Mouse (Mus musculus): ENCODE results near the gene Epb41l2. TPM values are rescaled to one million over a fixed set of nuclear protein-coding genes. Genes with fewer than 3 reads are reported as not detected.

Epb41l2 gene
- polyA plus RNA-seq, 2 experiments = 6.8 to 11.7 TPM

GRCm38 (mm10) chr10:25386868-25387267 is 27.3 kb downstream of the Epb41l2 start:
- TF ChIP-seq EP300 (IDR thresholded peaks at IDR 0.05; ENCODE audit: low read depth) = no peak
- no peak for TF ChIP-seq CTCF (IDR thresholded peaks at IDR 0.05; ENCODE audit: low read depth)
- no peak overlapping the region for H3K9ac ChIP-seq (replicated peaks)
- H3K9me3 ChIP-seq (ENCODE audit: control insufficient read depth, low read length) = no peaks in the 10 kb centered on the region
- H3K27me3 ChIP-seq (ENCODE audit: control insufficient read depth, insufficient read depth, low read length) = no peaks in the 10 kb centered on the region
- no peaks in the 10 kb centered on the region for H3K36me3 ChIP-seq (replicated peaks; ENCODE audit: control insufficient read depth, insufficient read depth, low read depth)
- no peak overlapping the region for H3K27ac ChIP-seq
- H3K4me3 ChIP-seq (ENCODE audit: insufficient read depth in 1 of 2, low read depth in 2 of 2, low read length in 2 of 2) = no peak overlapping the region
- 74% methylated on average over 4 of the region's 4 CpGs for WGBS (ENCODE audit: insufficient replicate concordance)
- H3K4me1 ChIP-seq (replicated peaks; ENCODE audit: control insufficient read depth in 2 of 2, insufficient read depth in 2 of 2, low read length in 1 of 2) = peaks cover 0 to 3% of the 10 kb centered on the region in 2 experiments; a peak in 2 of 4 replicates
- ATAC-seq (ENCODE audit: insufficient read depth) (no peak), DNase-seq (ENCODE audit: low read depth in 3 of 3, low spot score in 3 of 3) (no peak)
- H3K4me2 ChIP-seq (ENCODE audit: low read depth) = no peak overlapping the region

- DNase-seq (ENCODE audit: low read depth in 3 of 3, low spot score in 3 of 3) (no peak), ATAC-seq (ENCODE audit: insufficient read depth) (no peak)
- Histone ChIP-seq H3K4me3 (ENCODE audit: insufficient read depth in 1 of 2, low read depth in 2 of 2, low read length in 2 of 2) (no peak overlapping the region), H3K9me3 (ENCODE audit: control insufficient read depth, low read length) (no peaks in the 10 kb centered on the region), H3K4me2 (ENCODE audit: low read depth) (no peak overlapping the region), H3K36me3 (replicated peaks; ENCODE audit: control insufficient read depth, insufficient read depth, low read depth) (no peaks in the 10 kb centered on the region), H3K27me3 (ENCODE audit: control insufficient read depth, insufficient read depth, low read length) (no peaks in the 10 kb centered on the region), H3K4me1 (replicated peaks; ENCODE audit: control insufficient read depth in 2 of 2, insufficient read depth in 2 of 2, low read length in 1 of 2) (peaks cover 0 to 3% of the 10 kb centered on the region in 2 experiments; a peak in 2 of 4 replicates), H3K27ac (no peak overlapping the region), H3K9ac (replicated peaks) (no peak overlapping the region)
- WGBS (ENCODE audit: insufficient replicate concordance) = 43% methylated on average over 4 of the region's 4 CpGs
- TF ChIP-seq EP300 (IDR thresholded peaks at IDR 0.05; ENCODE audit: low read depth) = no peak
- no peak for TF ChIP-seq CTCF (IDR thresholded peaks at IDR 0.05; ENCODE audit: low read depth)
Observed at GRCm38 (mm10) chr10:25387268-25387667, 27.7 kb downstream of the Epb41l2 start.

- H3K9ac ChIP-seq (replicated peaks) = no peak overlapping the region
- peaks cover 0 to 5% of the 10 kb centered on the region in 2 experiments; a peak in 2 of 4 replicates for H3K4me1 ChIP-seq (replicated peaks; ENCODE audit: control insufficient read depth in 2 of 2, insufficient read depth in 2 of 2, low read length in 1 of 2)
- WGBS (ENCODE audit: insufficient replicate concordance) = 66% methylated on average over 7 of the region's 7 CpGs
- no peak overlapping the region for H3K4me3 ChIP-seq (ENCODE audit: insufficient read depth in 1 of 2, low read depth in 2 of 2, low read length in 2 of 2)
- DNase-seq (ENCODE audit: low read depth in 3 of 3, low spot score in 3 of 3) (no peak), ATAC-seq (ENCODE audit: insufficient read depth) (no peak)
- H3K4me2 ChIP-seq (ENCODE audit: low read depth) = no peak overlapping the region
- no peaks in the 10 kb centered on the region for H3K36me3 ChIP-seq (replicated peaks; ENCODE audit: control insufficient read depth, insufficient read depth, low read depth)
- no peak overlapping the region for H3K27ac ChIP-seq
- no peaks in the 10 kb centered on the region for H3K27me3 ChIP-seq (ENCODE audit: control insufficient read depth, insufficient read depth, low read length)
- no peaks in the 10 kb centered on the region for H3K9me3 ChIP-seq (ENCODE audit: control insufficient read depth, low read length)
- TF ChIP-seq EP300 (IDR thresholded peaks at IDR 0.05; ENCODE audit: low read depth) (no peak), CTCF (IDR thresholded peaks at IDR 0.05; ENCODE audit: low read depth) (no peak)
Observed at GRCm38 (mm10) chr10:25392786-25393185, 33.2 kb downstream of the Epb41l2 start.

GRCm38 (mm10) chr10:25393721-25394120 is 34.1 kb downstream of the Epb41l2 start:
- DNase-seq (ENCODE audit: low read depth in 3 of 3, low spot score in 3 of 3) (no peak), ATAC-seq (ENCODE audit: insufficient read depth) (no peak)
- TF ChIP-seq EP300 (IDR thresholded peaks at IDR 0.05; ENCODE audit: low read depth) (no peak), CTCF (IDR thresholded peaks at IDR 0.05; ENCODE audit: low read depth) (no peak)
- Histone ChIP-seq H3K4me2 (ENCODE audit: low read depth) (no peak overlapping the region), H3K4me1 (replicated peaks; ENCODE audit: control insufficient read depth in 2 of 2, insufficient read depth in 2 of 2, low read length in 1 of 2) (peaks cover 0 to 5% of the 10 kb centered on the region in 2 experiments; a peak in 2 of 4 replicates), H3K9me3 (ENCODE audit: control insufficient read depth, low read length) (no peaks in the 10 kb centered on the region), H3K4me3 (ENCODE audit: insufficient read depth in 1 of 2, low read depth in 2 of 2, low read length in 2 of 2) (no peak overlapping the region), H3K36me3 (replicated peaks; ENCODE audit: control insufficient read depth, insufficient read depth, low read depth) (no peaks in the 10 kb centered on the region), H3K9ac (replicated peaks) (no peak overlapping the region), H3K27ac (no peak overlapping the region), H3K27me3 (ENCODE audit: control insufficient read depth, insufficient read depth, low read length) (no peaks in the 10 kb centered on the region)
- 68% methylated on average over 1 of the region's 1 CpGs for WGBS (ENCODE audit: insufficient replicate concordance)

GRCm38 (mm10) chr10:25395236-25395886 is 35.8 kb downstream of the Epb41l2 start:
- H3K9ac ChIP-seq (replicated peaks) = no peak overlapping the region
- H3K4me1 ChIP-seq (replicated peaks; ENCODE audit: control insufficient read depth in 2 of 2, insufficient read depth in 2 of 2, low read length in 1 of 2) = peaks cover 0 to 12% of the 10 kb centered on the region in 2 experiments; a peak in 3 of 4 replicates
- WGBS (ENCODE audit: insufficient replicate concordance) = 63% methylated on average over 5 of the region's 5 CpGs
- TF ChIP-seq EP300 (IDR thresholded peaks at IDR 0.05; ENCODE audit: low read depth) (no peak), CTCF (IDR thresholded peaks at IDR 0.05; ENCODE audit: low read depth) (no peak)
- H3K4me3 ChIP-seq (ENCODE audit: insufficient read depth in 1 of 2, low read depth in 2 of 2, low read length in 2 of 2) = no peak overlapping the region
- H3K27me3 ChIP-seq (ENCODE audit: control insufficient read depth, insufficient read depth, low read length) = no peaks in the 10 kb centered on the region
- no peaks in the 10 kb centered on the region for H3K36me3 ChIP-seq (replicated peaks; ENCODE audit: control insufficient read depth, insufficient read depth, low read depth)
- no peaks in the 10 kb centered on the region for H3K9me3 ChIP-seq (ENCODE audit: control insufficient read depth, low read length)
- ATAC-seq (ENCODE audit: insufficient read depth) = 0 out of 2 replicates have a peak, but pooled peaks have one; percentile 31
- H3K4me2 ChIP-seq (ENCODE audit: low read depth) = no peak overlapping the region
- H3K27ac ChIP-seq = no peak overlapping the region
- no peak for DNase-seq (ENCODE audit: low read depth in 3 of 3, low spot score in 3 of 3)
